Mouse (Mus musculus) kidney, embryonic 14.5 days (tissue): ENCODE data around the gene Rab3gap2. TPM values are rescaled to one million over a fixed set of nuclear protein-coding genes. Genes with fewer than 3 reads are reported as not detected.

Experiments used
- ATAC-seq: fragments of 200-750 bp; cut with Nextera tagmentation; 2 replicates; pipeline ENCODE4 v1.8.0; 2017; ENCODE audit warnings: moderate number of reproducible peaks, mild to moderate bottlenecking, moderate TSS enrichment, moderate library complexity; ENCODE audit not compliant: low FRiP score, low TSS enrichment
- H3K27ac ChIP-seq: fragments of 300-500 bp; sonication (generic); 2 replicates; pipeline ENCODE4 v1.5.1; 2014; ENCODE audit warnings: low read depth, mild to moderate bottlenecking, low read length, moderate library complexity, mixed read lengths
- H3K27me3 ChIP-seq: fragments of 300-500 bp; sonication (generic); 2 replicates; pipeline ENCODE4 v1.6.1; 2014; ENCODE audit warnings: mild to moderate bottlenecking, low read length; ENCODE audit not compliant: control insufficient read depth, insufficient read depth
- H3K36me3 ChIP-seq: fragments of 300-500 bp; sonication (generic); 2 replicates; pipeline ENCODE4 v1.6.1; 2014; ENCODE audit warnings: low read length, mixed read lengths; ENCODE audit not compliant: control insufficient read depth, insufficient read depth
- H3K4me1 ChIP-seq: fragments of 300-500 bp; sonication (generic); 2 replicates; pipeline ENCODE4 v1.6.1; 2014; ENCODE audit warnings: low read length, mixed read lengths; ENCODE audit not compliant: control insufficient read depth, insufficient read depth
- H3K4me2 ChIP-seq: fragments of 300-500 bp; sonication (generic); replicated peaks from 2 replicates; pipeline ENCODE4 v1.6.1; 2014; ENCODE audit warnings: low read depth, mild to moderate bottlenecking, low read length
- H3K4me3 ChIP-seq: fragments of 300-500 bp; sonication (generic); 2 replicates; pipeline ENCODE4 v1.5.1; 2014; ENCODE audit warnings: mild to moderate bottlenecking, low read length
- H3K9ac ChIP-seq: fragments of 300-500 bp; sonication (generic); 2 replicates; pipeline ENCODE4 v1.6.1; 2014; ENCODE audit warnings: low read depth, mild to moderate bottlenecking, low read length, moderate library complexity
- H3K9me3 ChIP-seq: fragments of 300-500 bp; sonication (generic); 2 replicates; pipeline ENCODE4 v1.6.1; 2016; ENCODE audit warnings: low read length; ENCODE audit not compliant: control insufficient read depth
- WGBS: fragments of 180-500 bp; shearing (Covaris S2); extraction: QIAGEN DNeasy Blood & Tissue Kit; methylation state at CpG from one replicate; pipeline ENCODE4 v1.1.7; 2014; 5-methylcytosine and 5-hydroxymethylcytosine counted together
- polyA plus RNA-seq: library from polyadenylated mRNA; unstranded; fragments of >200 nt; fragmentation: Nextera tagmentation; extraction: Ambion mirVana; gene quantifications from 2 replicates; pipeline ENCODE4 v1.2.1, GENCODE M21; 2014

Rab3gap2 gene
- 13.0 and 21.9 TPM in 2 replicates for polyA plus RNA-seq

- Histone ChIP-seq H3K9me3 (no peaks in the 10 kb centered on the region), H3K27ac (peak within 1 kb of the TSS; percentile 49; the same call in 1 of the 2 replicates), H3K4me2 (peak within 1 kb of the TSS; percentile 78), H3K4me1 (peaks cover 13% of the 10 kb centered on the region), H3K36me3 (no peaks in the 10 kb centered on the region), H3K4me3 (peak within 1 kb of the TSS; percentile 92), H3K9ac (peak within 1 kb of the TSS; percentile 85), H3K27me3 (no peaks in the 10 kb centered on the region)
- ATAC-seq, result peak; percentile 98
- WGBS, result 0% methylated on average over 57 of the region's 57 CpGs
Measured at GRCm38 (mm10) chr1:185203909-185204661, at the start of gene Rab3gap2. Gene Rab3gap2 (plus strand): TSS chr1:185204117.

- ATAC-seq, result no peak
- no peak overlapping the region for H3K9ac ChIP-seq
- H3K27me3 ChIP-seq, result no peaks in the 10 kb centered on the region
- H3K4me3 ChIP-seq, result no peak overlapping the region
- H3K36me3 ChIP-seq, result no peaks in the 10 kb centered on the region
- no peaks in the 10 kb centered on the region for H3K9me3 ChIP-seq
- 82% methylated on average over 5 of the region's 5 CpGs for WGBS
- no peak overlapping the region for H3K4me2 ChIP-seq
- no peak overlapping the region for H3K27ac ChIP-seq
- no peaks in the 10 kb centered on the region for H3K4me1 ChIP-seq
Measured at GRCm38 (mm10) chr1:185173641-185174040, 30.3 kb upstream of the Rab3gap2 start.

GRCm38 (mm10) chr1:185177860-185178259 is 26.1 kb upstream of the Rab3gap2 start:
- H3K27ac ChIP-seq, result no peak overlapping the region
- ATAC-seq, result no peak
- WGBS, result 81% methylated on average over 6 of the region's 6 CpGs

GRCm38 (mm10) chr1:185183591-185184330 is 20.2 kb upstream of the Rab3gap2 start:
- Histone ChIP-seq H3K27me3 (no peaks in the 10 kb centered on the region), H3K36me3 (no peaks in the 10 kb centered on the region), H3K4me2 (no peak overlapping the region), H3K4me1 (no peaks in the 10 kb centered on the region), H3K27ac (no peak overlapping the region), H3K9me3 (no peaks in the 10 kb centered on the region), H3K4me3 (no peak overlapping the region), H3K9ac (no peak overlapping the region)
- WGBS, result 46% methylated on average over 9 of the region's 9 CpGs
- no peak for ATAC-seq

More at GRCm38 (mm10) chr1:185177860-185178259, 26.1 kb upstream of the Rab3gap2 start:
- H3K4me3 ChIP-seq, result no peak overlapping the region
- H3K9me3 ChIP-seq, result no peaks in the 10 kb centered on the region
- H3K27me3 ChIP-seq, result no peaks in the 10 kb centered on the region
- H3K4me2 ChIP-seq, result no peak overlapping the region
- H3K36me3 ChIP-seq, result no peaks in the 10 kb centered on the region
- H3K9ac ChIP-seq, result no peak overlapping the region
- H3K4me1 ChIP-seq, result no peaks in the 10 kb centered on the region

- H3K27me3 ChIP-seq, result no peaks in the 10 kb centered on the region
- H3K9ac ChIP-seq, result no peak overlapping the region
- no peak overlapping the region for H3K27ac ChIP-seq
- ATAC-seq, result no peak
- H3K4me3 ChIP-seq, result no peak overlapping the region
- no peaks in the 10 kb centered on the region for H3K36me3 ChIP-seq
- no peaks in the 10 kb centered on the region for H3K4me1 ChIP-seq
- no peak overlapping the region for H3K4me2 ChIP-seq
- 53% methylated on average over 9 of the region's 9 CpGs for WGBS
- H3K9me3 ChIP-seq, result no peaks in the 10 kb centered on the region
Measured at GRCm38 (mm10) chr1:185185556-185185955, 18.4 kb upstream of the Rab3gap2 start.

GRCm38 (mm10) chr1:185187135-185187785 is 16.7 kb upstream of the Rab3gap2 start:
- 63% methylated on average over 13 of the region's 13 CpGs for WGBS
- H3K36me3 ChIP-seq, result no peaks in the 10 kb centered on the region
- no peak overlapping the region for H3K9ac ChIP-seq
- no peaks in the 10 kb centered on the region for H3K4me1 ChIP-seq
- ATAC-seq, result peak; percentile 80; the same call in 1 of the 2 replicates
- H3K4me3 ChIP-seq, result no peak overlapping the region
- H3K4me2 ChIP-seq, result no peak overlapping the region
- H3K27ac ChIP-seq, result no peak overlapping the region
- H3K9me3 ChIP-seq, result no peaks in the 10 kb centered on the region
- no peaks in the 10 kb centered on the region for H3K27me3 ChIP-seq

- H3K9ac ChIP-seq, result no peak overlapping the region
- H3K4me2 ChIP-seq, result no peak overlapping the region
- no peak overlapping the region for H3K4me3 ChIP-seq
- WGBS, result 91% methylated on average over 9 of the region's 9 CpGs
- no peak overlapping the region for H3K27ac ChIP-seq
- ATAC-seq, result no peak
- H3K9me3 ChIP-seq, result no peaks in the 10 kb centered on the region
- no peaks in the 10 kb centered on the region for H3K27me3 ChIP-seq
- no peaks in the 10 kb centered on the region for H3K4me1 ChIP-seq
- no peaks in the 10 kb centered on the region for H3K36me3 ChIP-seq
Measured at GRCm38 (mm10) chr1:185189901-185190300, 14.0 kb upstream of the Rab3gap2 start.

GRCm38 (mm10) chr1:185192087-185192486 is 11.8 kb upstream of the Rab3gap2 start:
- H3K4me2 ChIP-seq, result no peak overlapping the region
- H3K4me1 ChIP-seq, result no peaks in the 10 kb centered on the region
- ATAC-seq, result no peak
- H3K36me3 ChIP-seq, result no peaks in the 10 kb centered on the region
- no peaks in the 10 kb centered on the region for H3K9me3 ChIP-seq
- H3K27me3 ChIP-seq, result no peaks in the 10 kb centered on the region
- H3K4me3 ChIP-seq, result no peak overlapping the region
- WGBS, result 88% methylated on average over 8 of the region's 8 CpGs
- H3K9ac ChIP-seq, result no peak overlapping the region
- no peak overlapping the region for H3K27ac ChIP-seq
